Mouse (Mus musculus): Measurements from ENCODE around the gene Egfl8.

Gene Egfl8

DNA sequence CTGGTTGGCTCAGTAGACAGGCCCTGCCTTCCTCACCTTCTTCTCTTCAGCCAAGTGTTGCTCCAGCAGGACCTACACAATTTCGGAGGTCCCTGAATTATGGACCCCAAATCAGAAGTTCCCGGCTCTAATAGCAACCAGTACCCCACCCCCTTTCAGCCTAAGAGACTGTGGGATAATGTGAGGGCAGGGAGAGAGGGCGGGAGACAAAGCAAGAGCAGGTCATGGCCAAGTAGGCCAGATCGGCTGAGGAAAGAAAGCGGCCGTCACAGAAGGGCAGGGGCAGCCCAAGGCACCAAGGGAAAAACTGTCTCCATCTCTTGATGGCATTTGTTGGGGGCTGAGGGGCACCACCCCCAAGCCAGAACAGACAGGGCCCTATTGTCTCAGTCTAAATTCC lies at the start of gene Egfl8:
TSS of gene Egfl8 (minus strand) at position 101 of the 400 bp plus-strand sequence.
- DNase-seq (ENCODE audit: extremely low read depth, low read depth, low spot score), result no peak

GRCm38 (mm10) chr17:34664472-34664871 lies 48.7 kb upstream of the Egfl8 start:
- DNase-seq (ENCODE audit: extremely low read depth, low read depth, low spot score), result no peak

GRCm38 (mm10) chr17:34663558-34663957 lies 47.8 kb upstream of the Egfl8 start:
- no peak for DNase-seq (ENCODE audit: extremely low read depth, low read depth, low spot score)

DNA sequence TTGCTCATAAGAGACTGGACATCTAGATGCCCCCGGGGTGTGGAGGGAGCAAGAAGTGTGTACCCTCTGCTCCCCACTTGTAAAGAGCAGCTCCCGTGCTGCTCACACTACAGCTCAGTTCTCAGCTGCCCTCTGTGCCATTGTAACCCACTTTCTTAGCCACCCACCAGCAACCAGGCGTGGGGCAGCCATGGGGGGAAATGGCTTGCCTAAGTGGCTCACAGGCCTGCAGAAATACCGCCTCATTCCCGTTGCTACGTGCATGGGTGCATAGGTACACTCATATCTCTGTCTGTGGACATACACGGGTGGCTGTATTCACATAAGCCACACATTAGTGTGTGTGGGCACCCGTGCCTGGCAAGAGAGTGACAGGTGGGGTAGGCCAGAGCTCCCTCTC lies 47.2 kb upstream of the Egfl8 start:
- DNase-seq (ENCODE audit: extremely low read depth, low read depth, low spot score), result no peak

DNA sequence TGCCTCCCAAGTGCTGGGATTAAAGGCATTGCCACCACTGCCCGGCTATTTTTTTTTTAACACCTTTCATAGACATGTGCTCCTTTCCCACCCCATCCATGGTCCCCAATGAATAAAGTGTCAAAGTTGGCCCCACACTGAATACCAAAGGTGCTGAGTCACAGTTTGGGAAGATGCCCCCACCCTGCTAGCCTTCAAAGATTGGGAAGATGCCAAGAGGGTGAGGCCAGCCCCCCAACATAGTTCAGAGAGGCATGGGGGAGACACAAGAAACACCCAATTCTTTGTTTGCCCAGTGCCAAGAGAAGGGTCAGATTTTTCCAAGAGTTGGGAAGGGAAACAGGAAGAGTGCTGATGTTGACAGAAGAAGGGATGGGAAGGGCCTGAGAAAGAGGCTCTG lies 46.7 kb upstream of the Egfl8 start:
- DNase-seq (ENCODE audit: extremely low read depth, low read depth, low spot score), result no peak

- DNase-seq (ENCODE audit: extremely low read depth, low read depth, low spot score), result no peak
Observed at GRCm38 (mm10) chr17:34661121-34661591, 45.4 kb upstream of the Egfl8 start.

GRCm38 (mm10) chr17:34660259-34660820 lies 44.6 kb upstream of the Egfl8 start:
- DNase-seq (ENCODE audit: extremely low read depth, low read depth, low spot score), result no peak

- DNase-seq (ENCODE audit: extremely low read depth, low read depth, low spot score), result no peak
Observed at GRCm38 (mm10) chr17:34659897-34660214, 44.1 kb upstream of the Egfl8 start.

DNA sequence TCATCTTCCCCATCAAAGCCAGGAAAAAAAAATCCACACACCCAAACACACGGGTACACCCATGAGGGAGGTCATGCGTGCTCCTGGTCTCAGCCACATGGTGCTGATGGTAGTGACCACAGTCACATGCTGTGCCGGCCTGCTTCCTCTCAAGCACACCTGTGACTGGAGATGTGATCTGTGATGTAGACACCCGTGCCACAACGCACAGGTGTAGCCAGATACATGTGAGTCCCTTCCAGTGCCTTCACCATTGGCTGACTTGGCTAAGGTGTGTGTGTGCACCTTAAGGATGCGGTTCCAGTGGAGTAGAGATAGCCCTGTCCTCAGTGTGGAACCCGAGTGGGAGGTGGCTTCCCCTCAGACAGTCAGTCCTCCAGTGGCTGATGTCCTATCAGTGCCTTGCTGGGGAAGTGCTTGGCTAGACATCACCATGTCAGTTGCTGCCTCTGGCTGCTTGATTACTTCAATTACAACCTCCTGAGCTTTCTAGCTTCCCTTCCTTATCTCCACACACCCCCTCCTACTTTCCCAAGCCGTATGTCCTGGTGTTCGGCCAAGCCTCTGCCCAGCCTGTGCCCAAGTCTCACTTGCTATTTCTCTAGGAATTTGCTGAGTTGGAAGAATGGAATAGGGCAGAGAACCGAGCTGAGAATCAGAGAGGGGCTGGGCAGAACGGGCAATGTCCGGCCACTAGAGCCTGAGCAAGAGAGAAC lies 43.6 kb upstream of the Egfl8 start:
- no peak for DNase-seq (ENCODE audit: extremely low read depth, low read depth, low spot score)

DNA sequence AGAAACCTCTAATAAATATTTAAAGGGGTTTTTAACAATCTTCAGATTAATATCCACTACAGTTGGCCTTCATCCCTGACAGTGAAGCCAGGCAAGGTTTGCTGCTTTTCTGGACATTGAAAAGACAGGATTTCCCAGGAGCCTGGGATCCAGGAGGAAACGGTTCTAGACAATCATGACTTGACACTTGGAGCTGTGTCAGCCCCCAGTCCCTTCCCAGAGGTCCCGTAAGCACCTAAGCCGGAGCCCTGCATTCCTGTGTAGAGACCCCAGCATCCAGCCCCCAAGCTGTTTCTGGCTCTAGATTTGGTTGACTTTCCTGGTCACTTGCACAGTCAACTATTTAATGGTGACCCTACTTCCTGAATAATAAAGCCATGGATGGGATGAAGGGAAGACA lies 42.8 kb upstream of the Egfl8 start:
- DNase-seq (ENCODE audit: extremely low read depth, low read depth, low spot score), result no peak

- no peak for DNase-seq (ENCODE audit: extremely low read depth, low read depth, low spot score)
Observed at GRCm38 (mm10) chr17:34658145-34658544, 42.4 kb upstream of the Egfl8 start.

DNA sequence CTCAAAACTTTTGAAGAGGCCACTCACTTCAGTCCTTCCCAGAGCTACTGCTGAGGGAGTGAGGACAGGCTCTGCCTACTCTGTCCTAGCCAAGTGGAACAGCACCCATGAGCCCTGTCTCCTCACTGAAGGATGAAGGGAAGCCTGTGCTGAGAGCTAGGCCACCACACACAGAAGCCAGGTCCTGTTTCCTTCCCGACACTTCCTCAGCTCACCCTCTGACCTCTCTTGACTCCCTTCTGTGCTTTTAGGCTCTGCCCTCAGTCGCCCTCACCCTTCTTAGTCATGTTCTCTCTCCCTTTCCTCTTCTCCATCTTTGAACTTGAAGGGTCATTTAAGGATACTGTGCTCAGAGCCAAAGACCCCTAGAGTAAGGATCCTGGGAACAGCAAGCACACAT lies 41.5 kb upstream of the Egfl8 start:
- DNase-seq (ENCODE audit: extremely low read depth, low read depth, low spot score), result no peak

DNA sequence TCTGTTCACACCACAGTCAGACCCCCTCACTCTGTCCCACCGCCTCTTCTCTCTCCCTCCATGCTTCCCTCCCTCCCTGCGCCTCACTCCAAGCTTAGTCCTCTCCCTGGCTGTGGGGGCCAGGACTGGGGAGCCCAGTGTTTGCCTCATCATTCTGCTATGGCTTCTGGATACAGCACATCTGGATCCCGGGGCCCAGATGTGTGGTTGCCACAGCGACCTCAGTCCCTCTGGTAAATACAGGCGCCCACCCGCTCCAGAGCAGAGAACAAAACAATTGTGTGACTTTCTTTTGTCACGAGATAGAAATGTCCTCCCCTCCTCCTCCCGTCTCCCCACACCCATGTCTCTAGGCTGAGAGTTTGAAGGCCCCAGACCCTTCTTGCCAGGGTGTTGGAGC lies 40.9 kb upstream of the Egfl8 start:
- DNase-seq (ENCODE audit: extremely low read depth, low read depth, low spot score), result no peak

DNA sequence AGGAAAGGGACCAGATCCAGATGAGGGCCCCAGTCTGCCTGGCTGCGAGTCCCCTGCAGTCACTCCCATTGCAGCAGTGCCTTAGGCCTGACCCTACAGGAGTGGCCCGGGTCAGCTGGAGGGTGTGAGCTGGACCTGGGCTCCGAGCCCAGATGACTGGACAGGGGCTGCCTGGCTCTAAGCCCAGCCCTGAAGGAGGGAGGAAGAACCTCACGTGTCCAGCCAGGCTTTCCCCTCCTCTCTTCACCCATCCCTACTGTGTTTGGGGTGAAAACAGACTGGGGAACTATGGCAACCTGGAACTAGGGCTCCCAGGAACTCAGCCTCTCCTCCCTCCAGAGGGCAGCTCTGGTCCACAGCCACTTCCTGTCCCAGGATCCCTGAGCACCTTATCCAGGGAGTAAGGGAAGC lies 39.8 kb upstream of the Egfl8 start:
- no peak for DNase-seq (ENCODE audit: extremely low read depth, low read depth, low spot score)

- no peak for DNase-seq (ENCODE audit: extremely low read depth, low read depth, low spot score)
Observed at GRCm38 (mm10) chr17:34655160-34655559, 39.4 kb upstream of the Egfl8 start.

DNA sequence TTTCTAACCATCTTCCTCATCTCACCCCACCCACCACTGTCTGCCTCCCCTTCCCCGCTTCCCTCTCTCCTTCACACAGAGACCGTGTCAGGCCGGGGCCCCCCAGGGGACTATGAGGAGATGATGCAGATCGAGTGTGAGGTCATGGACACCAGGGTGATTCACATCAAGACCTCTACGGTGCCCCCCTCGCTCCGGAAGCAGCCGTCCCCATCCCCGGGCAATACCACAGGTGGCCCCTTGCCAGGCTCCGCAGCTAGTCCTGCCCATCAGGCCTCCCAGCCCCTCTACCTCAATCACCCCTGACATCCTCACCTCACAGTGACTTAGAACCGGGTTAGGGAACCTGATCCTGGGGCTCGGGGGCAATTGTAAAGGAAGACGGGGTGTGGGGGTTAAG lies 38.6 kb upstream of the Egfl8 start:
- DNase-seq (ENCODE audit: extremely low read depth, low read depth, low spot score), result no peak

GRCm38 (mm10) chr17:34653746-34654285 lies 38.0 kb upstream of the Egfl8 start:
- no peak for DNase-seq (ENCODE audit: extremely low read depth, low read depth, low spot score)

- DNase-seq (ENCODE audit: extremely low read depth, low read depth, low spot score), result no peak
Observed at GRCm38 (mm10) chr17:34652985-34653384, 37.2 kb upstream of the Egfl8 start.

DNA sequence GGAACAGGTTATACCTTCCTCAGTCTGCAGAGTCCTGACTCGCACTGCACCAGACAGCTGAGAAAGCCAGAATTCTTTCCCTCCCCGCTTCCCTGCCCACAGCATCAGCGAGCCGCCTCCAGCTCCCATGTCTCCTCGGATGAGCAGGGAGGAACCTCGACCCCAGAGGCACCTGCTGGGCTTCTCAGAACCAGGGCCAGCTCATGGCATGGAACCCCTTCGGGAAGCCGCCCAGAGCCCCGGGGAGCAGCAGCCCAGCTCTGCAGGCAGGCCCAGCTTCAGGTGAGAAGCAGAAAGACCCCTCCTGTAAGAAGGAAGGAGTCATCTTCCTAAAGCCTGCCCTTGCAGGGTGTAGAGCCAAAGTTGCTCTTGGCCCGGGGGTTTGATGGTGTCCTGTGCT lies 36.8 kb upstream of the Egfl8 start:
- no peak for DNase-seq (ENCODE audit: extremely low read depth, low read depth, low spot score)

GRCm38 (mm10) chr17:34651507-34652221 lies 35.9 kb upstream of the Egfl8 start:
- no peak for DNase-seq (ENCODE audit: extremely low read depth, low read depth, low spot score)

GRCm38 (mm10) chr17:34650781-34651180 lies 35.0 kb upstream of the Egfl8 start:
- no peak for DNase-seq (ENCODE audit: extremely low read depth, low read depth, low spot score)
